Mouse (Mus musculus): Measurements from ENCODE around the gene Zbtb49. TPM values are rescaled to one million over a fixed set of nuclear protein-coding genes. Genes with fewer than 3 reads are reported as not detected.

Zbtb49 gene
- polyA plus RNA-seq, 1 experiment from 2014 or later, result 3.6 TPM

DNA sequence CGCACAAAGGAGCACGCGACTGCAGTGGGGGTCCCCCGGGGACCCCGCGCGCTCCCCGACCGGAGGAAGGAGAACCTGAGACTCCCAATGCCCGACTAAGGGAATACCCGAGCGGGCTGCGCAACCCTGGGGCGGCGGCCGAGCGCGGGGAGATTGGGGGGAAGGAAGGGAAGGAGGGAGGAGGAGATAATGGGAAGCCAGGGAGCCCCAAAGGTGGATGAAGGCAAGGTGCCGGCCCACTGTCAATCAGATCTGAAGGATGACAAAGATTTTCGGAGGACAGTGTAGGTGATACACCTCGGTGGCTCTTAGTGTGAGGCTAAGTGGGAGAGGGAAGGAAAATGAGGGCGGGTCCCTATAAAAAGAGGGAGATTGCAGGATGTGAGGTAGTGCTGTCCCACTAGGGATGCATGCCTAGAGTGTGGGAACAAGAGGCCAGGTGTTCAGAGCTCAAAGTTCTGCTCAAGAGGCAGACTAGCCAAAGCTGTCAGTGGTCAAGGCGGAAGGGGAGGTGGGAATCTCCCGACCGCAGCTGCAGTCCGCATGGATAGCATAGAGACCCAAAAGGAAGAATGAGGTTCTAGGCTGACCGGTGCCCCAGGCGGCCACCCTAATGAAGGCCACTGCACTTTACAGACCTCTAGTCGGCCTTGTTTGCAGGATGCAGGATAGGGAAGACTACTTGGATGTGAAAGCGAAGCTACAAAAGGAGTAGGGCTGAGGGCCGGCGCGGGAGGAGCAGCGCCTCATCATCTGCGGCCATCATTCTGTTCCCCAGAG, 60.4 kb downstream of the Zbtb49 start, which contains the start of gene Nsg1:
Gene Nsg1 (minus strand): TSS at position 274 of the 780 bp plus-strand sequence.
- WGBS, result 13% methylated on average over 35 of the region's 35 CpGs

DNA sequence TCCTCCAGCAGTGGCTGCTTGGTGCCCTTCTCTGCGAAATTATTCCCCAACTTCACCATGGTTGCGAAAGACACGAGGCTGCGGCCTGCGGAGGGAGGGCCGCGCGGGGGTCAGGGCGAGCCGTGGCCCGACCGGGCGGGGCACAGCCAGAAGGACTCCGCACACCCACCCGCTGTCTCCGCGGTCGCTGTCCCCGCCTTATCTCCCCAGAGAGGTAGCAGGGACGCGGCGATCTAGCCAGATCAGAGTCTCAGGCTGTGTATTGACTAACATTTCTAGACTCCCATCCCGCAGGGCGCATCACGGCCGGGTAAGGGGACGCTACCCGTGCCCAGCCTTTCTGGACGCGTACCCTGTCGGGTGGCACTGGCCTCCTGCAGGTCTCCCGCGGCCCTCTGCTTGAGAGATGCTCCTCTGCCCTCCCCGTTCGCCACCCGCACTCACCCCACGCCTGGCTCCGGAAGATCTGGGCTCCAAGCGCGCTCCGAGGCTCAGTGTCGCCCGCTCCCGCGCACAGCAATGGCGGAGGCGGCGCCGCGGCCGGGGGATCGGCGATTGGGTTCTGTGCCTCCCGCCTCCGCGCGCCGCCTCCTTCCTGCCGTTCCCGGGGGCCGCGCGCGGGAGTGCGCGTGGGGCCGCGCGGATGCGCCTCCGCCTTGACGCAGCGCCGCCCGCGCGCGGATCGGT, 61.2 kb downstream of the Zbtb49 start:
- Histone ChIP-seq H3K27me3 (replicated peaks; ENCODE audit: control insufficient read depth, insufficient read depth, low read length) (peaks cover 31% of the 10 kb centered on the region), H3K4me2 (replicated peaks; ENCODE audit: low read depth) (peak overlapping the region; percentile 81), H3K9me3 (ENCODE audit: control insufficient read depth) (no peaks in the 10 kb centered on the region), H3K4me1 (replicated peaks; ENCODE audit: control insufficient read depth, insufficient read depth, low read length) (no peaks in the 10 kb centered on the region), H3K27ac (ENCODE audit: low read depth, low read length) (no peak overlapping the region), H3K9ac (ENCODE audit: low read depth, low read length) (peak overlapping the region; percentile 40), H3K36me3 (ENCODE audit: control insufficient read depth, insufficient read depth) (peaks cover 5% of the 10 kb centered on the region; the same call in 1 of the 2 replicates), H3K4me3 (ENCODE audit: low read depth, low read length) (peak overlapping the region; percentile 61)
- 0 out of 2 replicates have a peak, but pooled peaks have one; percentile 37 for ATAC-seq
- under 1% methylated on average over 74 of the region's 79 CpGs for WGBS
- no peak for TF ChIP-seq CTCF (IDR thresholded peaks at IDR 0.05; ENCODE audit: low read depth)

More for the DNA sequence above, 60.4 kb downstream of the Zbtb49 start, which contains the start of gene Nsg1:
- Histone ChIP-seq H3K4me2 (replicated peaks; ENCODE audit: low read depth) (peak within 1 kb of the TSS; percentile 81), H3K4me1 (replicated peaks; ENCODE audit: control insufficient read depth, insufficient read depth, low read length) (no peaks in the 10 kb centered on the region), H3K27me3 (replicated peaks; ENCODE audit: control insufficient read depth, insufficient read depth, low read length) (peaks cover 31% of the 10 kb centered on the region), H3K4me3 (ENCODE audit: low read depth, low read length) (peak within 1 kb of the TSS; percentile 61), H3K36me3 (ENCODE audit: control insufficient read depth, insufficient read depth) (peaks cover 3% of the 10 kb centered on the region; the same call in 1 of the 2 replicates), H3K9me3 (ENCODE audit: control insufficient read depth) (no peaks in the 10 kb centered on the region), H3K27ac (ENCODE audit: low read depth, low read length) (no peak within 1 kb of the TSS), H3K9ac (ENCODE audit: low read depth, low read length) (peak within 1 kb of the TSS; percentile 40)
- ATAC-seq, result 0 out of 2 replicates have a peak, but pooled peaks have one; percentile 14
- TF ChIP-seq CTCF (IDR thresholded peaks at IDR 0.05; ENCODE audit: low read depth), result no peak

DNA sequence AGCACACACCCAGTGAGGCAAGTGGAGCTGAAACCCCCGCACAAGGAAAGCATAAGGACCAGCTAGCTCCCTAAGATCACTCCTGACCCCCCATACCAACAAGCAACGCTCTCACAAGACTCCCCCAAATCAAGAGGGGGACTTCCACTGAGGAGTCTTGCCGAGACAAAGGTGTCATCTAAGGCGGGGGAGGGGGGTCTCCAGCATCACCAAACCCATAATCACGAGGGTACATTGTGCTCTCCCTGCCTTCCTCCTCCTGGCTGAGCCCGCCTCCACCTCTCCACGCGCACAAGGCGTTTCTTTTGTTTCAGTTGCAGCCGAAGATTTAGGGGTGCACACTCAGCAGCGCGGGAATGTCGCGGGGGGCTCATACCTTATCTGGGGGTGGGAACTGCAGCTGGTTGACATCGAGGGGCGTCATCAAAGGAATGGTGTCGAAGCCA, 61.7 kb downstream of the Zbtb49 start:
- H3K9ac ChIP-seq (ENCODE audit: low read depth, low read length), result peak overlapping the region; percentile 40; the same call in 1 of the 2 replicates
- H3K27ac ChIP-seq (ENCODE audit: low read depth, low read length), result no peak overlapping the region
- 9% methylated on average over 17 of the region's 17 CpGs for WGBS
- peaks cover 5% of the 10 kb centered on the region; the same call in 1 of the 2 replicates for H3K36me3 ChIP-seq (ENCODE audit: control insufficient read depth, insufficient read depth)
- H3K4me1 ChIP-seq (replicated peaks; ENCODE audit: control insufficient read depth, insufficient read depth, low read length), result no peaks in the 10 kb centered on the region
- no peak for TF ChIP-seq CTCF (IDR thresholded peaks at IDR 0.05; ENCODE audit: low read depth)
- peaks cover 31% of the 10 kb centered on the region for H3K27me3 ChIP-seq (replicated peaks; ENCODE audit: control insufficient read depth, insufficient read depth, low read length)
- H3K4me3 ChIP-seq (ENCODE audit: low read depth, low read length), result peak overlapping the region; percentile 61
- ATAC-seq, result no peak
- H3K4me2 ChIP-seq (replicated peaks; ENCODE audit: low read depth), result peak overlapping the region; percentile 81
- no peaks in the 10 kb centered on the region for H3K9me3 ChIP-seq (ENCODE audit: control insufficient read depth)

DNA sequence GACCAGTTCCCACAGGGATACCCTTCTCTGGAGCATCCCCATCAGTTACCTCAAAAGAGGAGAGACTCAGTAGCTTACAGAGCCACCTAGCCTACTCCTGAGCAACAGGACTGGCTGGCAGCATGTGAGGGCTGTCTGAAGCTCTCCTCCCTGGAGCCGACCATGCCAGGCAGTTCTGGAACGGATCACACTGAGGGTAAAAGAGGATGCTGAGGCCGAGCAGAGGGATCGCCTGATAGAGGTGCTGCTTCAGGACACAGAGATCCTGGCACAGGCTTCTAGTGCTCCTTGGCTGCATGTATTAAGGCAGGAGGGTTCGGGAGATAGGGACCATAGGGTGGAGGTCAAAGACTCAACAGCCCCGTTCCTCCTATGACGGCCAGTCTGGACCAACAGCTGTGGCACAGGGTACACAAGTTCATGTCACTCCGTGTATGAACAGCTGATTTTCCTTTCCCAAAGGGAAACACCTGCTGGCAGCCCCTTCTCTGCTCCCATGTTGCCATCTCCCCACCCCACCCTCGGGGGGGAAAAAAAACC, 62.7 kb downstream of the Zbtb49 start:
- peaks cover 5% of the 10 kb centered on the region for H3K36me3 ChIP-seq (ENCODE audit: control insufficient read depth, insufficient read depth)
- H3K9ac ChIP-seq (ENCODE audit: low read depth, low read length), result no peak overlapping the region
- no peak for ATAC-seq
- no peak overlapping the region for H3K4me3 ChIP-seq (ENCODE audit: low read depth, low read length)
- no peaks in the 10 kb centered on the region for H3K4me1 ChIP-seq (replicated peaks; ENCODE audit: control insufficient read depth, insufficient read depth, low read length)
- H3K27me3 ChIP-seq (replicated peaks; ENCODE audit: control insufficient read depth, insufficient read depth, low read length), result peaks cover 31% of the 10 kb centered on the region
- no peaks in the 10 kb centered on the region for H3K9me3 ChIP-seq (ENCODE audit: control insufficient read depth)
- no peak for TF ChIP-seq CTCF (IDR thresholded peaks at IDR 0.05; ENCODE audit: low read depth)
- H3K4me2 ChIP-seq (replicated peaks; ENCODE audit: low read depth), result peak overlapping the region; percentile 81; the same call in 1 of the 2 replicates
- no peak overlapping the region for H3K27ac ChIP-seq (ENCODE audit: low read depth, low read length)
- WGBS, result 72% methylated on average over 9 of the region's 9 CpGs

DNA sequence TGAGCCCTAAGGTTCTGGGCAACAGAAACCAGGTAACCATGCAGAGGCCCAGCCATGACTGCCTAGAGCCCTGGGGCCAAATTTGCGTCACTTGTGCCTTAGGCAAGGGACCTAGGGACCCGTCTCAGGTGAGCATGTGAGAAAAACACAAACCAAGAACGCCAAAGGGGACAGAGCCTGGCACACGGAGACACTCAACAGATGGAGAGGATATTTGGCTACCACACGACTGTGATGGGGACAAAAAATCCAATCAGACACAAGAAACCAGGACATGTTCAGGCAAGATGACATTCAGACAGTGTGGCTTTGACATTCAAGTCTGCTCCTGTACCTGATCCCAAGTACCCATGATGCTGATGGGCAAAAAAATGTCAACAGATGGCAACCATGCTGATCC, 66.6 kb downstream of the Zbtb49 start:
- H3K9ac ChIP-seq (ENCODE audit: low read depth, low read length), result no peak overlapping the region
- H3K4me2 ChIP-seq (replicated peaks; ENCODE audit: low read depth), result no peak overlapping the region
- H3K27me3 ChIP-seq (replicated peaks; ENCODE audit: control insufficient read depth, insufficient read depth, low read length), result peaks cover 5% of the 10 kb centered on the region; the same call in 1 of the 2 replicates
- WGBS, result 93% methylated on average over 5 of the region's 5 CpGs
- no peak overlapping the region for H3K4me3 ChIP-seq (ENCODE audit: low read depth, low read length)
- no peak for TF ChIP-seq CTCF (IDR thresholded peaks at IDR 0.05; ENCODE audit: low read depth)
- H3K27ac ChIP-seq (ENCODE audit: low read depth, low read length), result no peak overlapping the region
- H3K9me3 ChIP-seq (ENCODE audit: control insufficient read depth), result no peaks in the 10 kb centered on the region
- no peaks in the 10 kb centered on the region for H3K4me1 ChIP-seq (replicated peaks; ENCODE audit: control insufficient read depth, insufficient read depth, low read length)
- H3K36me3 ChIP-seq (ENCODE audit: control insufficient read depth, insufficient read depth), result peaks cover 5% of the 10 kb centered on the region
- ATAC-seq, result no peak
